Mouse (Mus musculus) myocyte (in vitro differentiated cells): ENCODE results near the gene Rars. TPM values are rescaled to one million over a fixed set of nuclear protein-coding genes. Genes with fewer than 3 reads are reported as not detected.

Source experiments
- H3K27me3 ChIP-seq: one replicate; pipeline ENCODE4 v1.6.1; 2011; ENCODE audit not compliant: control insufficient read depth, insufficient read depth, insufficient read length
- H3K36me3 ChIP-seq: one replicate; pipeline ENCODE4 v1.6.1; 2011; ENCODE audit not compliant: control insufficient read depth, insufficient read depth
- H3K4me2 ChIP-seq: one replicate; pipeline ENCODE4 v1.6.1; 2011; ENCODE audit warnings: low read depth, control low read depth
- H3K4me3 ChIP-seq: one replicate; pipeline ENCODE4 v1.5.1; 2011; ENCODE audit warnings: mild to moderate bottlenecking, control low read depth, moderate library complexity
- H3K79me2 ChIP-seq: one replicate; pipeline ENCODE4 v1.6.1; 2011; ENCODE audit not compliant: control insufficient read depth, insufficient read depth
- H3ac ChIP-seq: one replicate; pipeline ENCODE4 v1.6.1; 2011; ENCODE audit not compliant: control insufficient read depth, insufficient read length
- CEBPB ChIP-seq: IDR thresholded peaks from 2 replicates; pipeline ENCODE4 v1.6.1; 2011; ENCODE audit warnings: mild to moderate bottlenecking, moderate library complexity; ENCODE audit not compliant: poor library complexity, insufficient read depth, severe bottlenecking
- E2F4 ChIP-seq: IDR thresholded peaks from one replicate; pipeline ENCODE4 v1.6.1; 2011; ENCODE audit warnings: mild to moderate bottlenecking, control low read depth, moderate library complexity; ENCODE audit not compliant: insufficient read depth
- MAX ChIP-seq: IDR thresholded peaks from one replicate; pipeline ENCODE4 v1.6.1; 2011; ENCODE audit warnings: low read depth, mild to moderate bottlenecking, control low read depth
- MYOD1 ChIP-seq, 3 experiments: IDR thresholded peaks; one replicate each; pipeline ENCODE4 v1.6.1; 2011; ENCODE audit warnings: control low read depth in 2 of 3, low read depth in 2 of 3, mild to moderate bottlenecking in 2 of 3, moderate library complexity in 1 of 3; ENCODE audit not compliant: insufficient read length in 2 of 3, control insufficient read depth in 1 of 3
- MYOG ChIP-seq, 3 experiments: IDR thresholded peaks; one replicate each; pipeline ENCODE4 v1.6.1; 2011; ENCODE audit warnings: control low read depth in 2 of 3, low read depth in 2 of 3, mild to moderate bottlenecking in 2 of 3; ENCODE audit not compliant: insufficient read length in 2 of 3, control insufficient read depth in 1 of 3, insufficient read depth in 1 of 3
- POLR2A ChIP-seq: IDR thresholded peaks from one replicate; pipeline ENCODE4 v1.6.1; 2011; ENCODE audit warnings: low read depth, mild to moderate bottlenecking, control low read depth, moderate library complexity; ENCODE audit not compliant: insufficient read length
- POLR2AphosphoS2 ChIP-seq: IDR thresholded peaks from one replicate; pipeline ENCODE4 v1.6.1; 2011; ENCODE audit warnings: low read depth, control low read depth; ENCODE audit not compliant: insufficient read length
- REST ChIP-seq: IDR thresholded peaks from one replicate; pipeline ENCODE4 v1.6.1; 2011; ENCODE audit warnings: mild to moderate bottlenecking, control low read depth, moderate library complexity; ENCODE audit not compliant: insufficient read depth, insufficient read length
- SRF ChIP-seq: IDR thresholded peaks from one replicate; pipeline ENCODE4 v1.6.1; 2011; ENCODE audit warnings: low read depth; ENCODE audit not compliant: control insufficient read depth, insufficient read length
- TCF12 ChIP-seq: IDR thresholded peaks from one replicate; pipeline ENCODE4 v1.6.1; 2011; ENCODE audit warnings: mild to moderate bottlenecking, control low read depth; ENCODE audit not compliant: poor library complexity, insufficient read depth, severe bottlenecking
- TCF3 ChIP-seq: IDR thresholded peaks from one replicate; pipeline ENCODE4 v1.6.1; 2011; ENCODE audit warnings: low read depth, control low read depth; ENCODE audit not compliant: insufficient read length
- USF1 ChIP-seq: IDR thresholded peaks from one replicate; pipeline ENCODE4 v1.6.1; 2011; ENCODE audit warnings: low read depth, mild to moderate bottlenecking, control low read depth, moderate library complexity
- polyA plus RNA-seq: library from polyadenylated mRNA; unstranded; fragments of >200 nt; fragmentation: generic; extraction: Trizol; gene quantifications from one replicate; pipeline ENCODE4 v1.2.1, GENCODE M21; 2012; ENCODE audit warnings: missing spikeins

Rars gene
- polyA plus RNA-seq, 1 experiment, result 112 TPM

- no peak overlapping the region for H3K4me2 ChIP-seq
- H3K36me3 ChIP-seq, result no peaks in the 10 kb centered on the region
- TF ChIP-seq POLR2AphosphoS2, result no peak
- TF ChIP-seq MYOD1 (IDR thresholded peaks at IDR 0.05; ENCODE audit: control insufficient read depth in 1 of 3, insufficient read length in 2 of 3, low read depth in 2 of 3), result no peak
- no peak for TF ChIP-seq SRF
- no peak for TF ChIP-seq CEBPB
- no peak for TF ChIP-seq TCF12
- TF ChIP-seq REST, result no peak
- TF ChIP-seq E2F4, result no peak
- TF ChIP-seq POLR2A, result no peak
- no peak overlapping the region for H3ac ChIP-seq
- no peaks in the 10 kb centered on the region for H3K27me3 ChIP-seq
- no peak overlapping the region for H3K4me3 ChIP-seq
- H3K79me2 ChIP-seq, result no peaks in the 10 kb centered on the region
These were observed 22.2 kb upstream of the Rars start for GRCm38 (mm10) chr11:35856359-35857040.

- TF ChIP-seq TCF3 (no peak), USF1 (no peak), POLR2A (no peak), E2F4 (no peak), POLR2AphosphoS2 (no peak), MYOD1 (IDR thresholded peaks at IDR 0.05; ENCODE audit: control insufficient read depth in 1 of 3, insufficient read length in 2 of 3, low read depth in 2 of 3) (no peak), MYOG (IDR thresholded peaks at IDR 0.05; ENCODE audit: control insufficient read depth in 1 of 3, insufficient read depth in 1 of 3, insufficient read length in 2 of 3, low read depth in 2 of 3) (no peak), SRF (no peak), REST (no peak), CEBPB (no peak), MAX (no peak), TCF12 (no peak)
- Histone ChIP-seq H3K27me3 (no peaks in the 10 kb centered on the region), H3K4me2 (no peak overlapping the region), H3K4me3 (no peak overlapping the region), H3K79me2 (no peaks in the 10 kb centered on the region), H3ac (no peak overlapping the region), H3K36me3 (no peaks in the 10 kb centered on the region)
These were observed 21.3 kb upstream of the Rars start for GRCm38 (mm10) chr11:35855567-35855966.

GRCm38 (mm10) chr11:35854941-35855340 is 20.6 kb upstream of the Rars start:
- H3K79me2 ChIP-seq, result no peaks in the 10 kb centered on the region
- H3K36me3 ChIP-seq, result no peaks in the 10 kb centered on the region
- TF ChIP-seq CEBPB (no peak), TCF12 (no peak), SRF (no peak), POLR2A (no peak), MYOG (IDR thresholded peaks at IDR 0.05; ENCODE audit: control insufficient read depth in 1 of 3, insufficient read depth in 1 of 3, insufficient read length in 2 of 3, low read depth in 2 of 3) (no peak), USF1 (no peak), MAX (no peak), MYOD1 (IDR thresholded peaks at IDR 0.05; ENCODE audit: control insufficient read depth in 1 of 3, insufficient read length in 2 of 3, low read depth in 2 of 3) (no peak), POLR2AphosphoS2 (no peak), E2F4 (no peak), REST (no peak), TCF3 (no peak)
- no peak overlapping the region for H3K4me2 ChIP-seq
- H3K27me3 ChIP-seq, result no peaks in the 10 kb centered on the region
- H3ac ChIP-seq, result no peak overlapping the region
- no peak overlapping the region for H3K4me3 ChIP-seq

- Histone ChIP-seq H3K36me3 (no peaks in the 10 kb centered on the region), H3K4me3 (no peak overlapping the region), H3K27me3 (no peaks in the 10 kb centered on the region), H3K79me2 (no peaks in the 10 kb centered on the region), H3ac (no peak overlapping the region), H3K4me2 (no peak overlapping the region)
- TF ChIP-seq MAX (no peak), POLR2A (no peak), TCF3 (no peak), TCF12 (no peak), CEBPB (no peak), MYOD1 (IDR thresholded peaks at IDR 0.05; ENCODE audit: control insufficient read depth in 1 of 3, insufficient read length in 2 of 3, low read depth in 2 of 3) (no peak), MYOG (IDR thresholded peaks at IDR 0.05; ENCODE audit: control insufficient read depth in 1 of 3, insufficient read depth in 1 of 3, insufficient read length in 2 of 3, low read depth in 2 of 3) (no peak), USF1 (no peak)
These were observed 19.3 kb upstream of the Rars start for GRCm38 (mm10) chr11:35853651-35854050.

GRCm38 (mm10) chr11:35852731-35853130 is 18.4 kb upstream of the Rars start:
- Histone ChIP-seq H3K27me3 (no peaks in the 10 kb centered on the region), H3K36me3 (no peaks in the 10 kb centered on the region), H3K79me2 (no peaks in the 10 kb centered on the region), H3ac (no peak overlapping the region), H3K4me3 (no peak overlapping the region), H3K4me2 (no peak overlapping the region)
- TF ChIP-seq MYOD1 (IDR thresholded peaks at IDR 0.05; ENCODE audit: control insufficient read depth in 1 of 3, insufficient read length in 2 of 3, low read depth in 2 of 3) (no peak), POLR2AphosphoS2 (no peak), TCF12 (no peak), E2F4 (no peak), SRF (no peak), MYOG (IDR thresholded peaks at IDR 0.05; ENCODE audit: control insufficient read depth in 1 of 3, insufficient read depth in 1 of 3, insufficient read length in 2 of 3, low read depth in 2 of 3) (no peak), TCF3 (no peak), CEBPB (no peak), MAX (no peak), USF1 (no peak)
